Mouse (Mus musculus) erythroblast, embryonic 14.5 days (primary cell): Measurements from ENCODE around the gene Odf3l2. TPM values are rescaled to one million over a fixed set of nuclear protein-coding genes. Genes with fewer than 3 reads are reported as not detected.

Source experiments
- H3K27me3 ChIP-seq: 2 replicates; pipeline ENCODE4 v1.6.1; 2012; ENCODE audit warnings: inconsistent platforms; ENCODE audit not compliant: control insufficient read depth
- H3K36me3 ChIP-seq: 2 replicates; pipeline ENCODE4 v1.6.1; 2012; ENCODE audit warnings: mild to moderate bottlenecking, inconsistent platforms; ENCODE audit not compliant: control insufficient read depth
- H3K4me1 ChIP-seq: 2 replicates; pipeline ENCODE4 v1.6.1; 2012; ENCODE audit warnings: inconsistent platforms; ENCODE audit not compliant: control insufficient read depth
- H3K4me3 ChIP-seq: replicated peaks from 2 replicates; pipeline ENCODE3; 2012; ENCODE audit warnings: moderate library complexity, mild to moderate bottlenecking, inconsistent platforms
- H3K9me3 ChIP-seq: 2 replicates; pipeline ENCODE4 v1.6.1; 2012; ENCODE audit warnings: low read length, inconsistent platforms, mixed read lengths; ENCODE audit not compliant: control insufficient read depth
- GATA1 ChIP-seq: IDR thresholded peaks from 2 replicates; pipeline ENCODE4 v1.6.1; 2012; ENCODE audit warnings: low read length, inconsistent platforms, mixed read lengths
- TAL1 ChIP-seq: IDR thresholded peaks from 3 replicates; pipeline ENCODE4 v1.6.1; 2012; ENCODE audit warnings: low read length, inconsistent platforms, mixed read lengths
- polyA plus RNA-seq: library from polyadenylated mRNA; stranded (reverse); fragments of >175 nt; gene quantifications from 2 replicates; pipeline ENCODE4 v1.2.3, GENCODE M21; 2012

Gene Odf3l2
- polyA plus RNA-seq, 1 experiment = not detected

DNA sequence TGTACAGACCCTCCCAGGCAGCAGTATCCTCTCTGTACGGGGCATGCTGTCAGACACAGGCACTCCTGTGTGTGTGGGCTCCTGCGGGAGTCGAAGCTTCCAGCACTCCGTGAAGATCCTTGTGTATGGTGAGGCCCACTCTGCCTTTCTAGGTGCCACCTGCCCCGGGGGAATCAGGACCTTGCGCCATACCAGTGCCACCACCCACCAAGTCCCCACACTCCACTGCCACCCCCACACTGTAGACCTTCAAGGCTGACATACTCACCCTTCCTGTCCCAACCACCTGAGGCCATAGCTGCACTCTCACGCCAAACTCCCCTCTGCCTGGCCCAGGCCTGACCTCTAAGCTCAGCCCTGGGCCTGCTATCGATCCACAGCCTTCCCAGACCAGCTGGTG is 19.5 kb upstream of the Odf3l2 start:
- Histone ChIP-seq H3K9me3 (no peaks in the 10 kb centered on the region), H3K4me3 (no peak overlapping the region), H3K4me1 (peaks cover 28% of the 10 kb centered on the region), H3K36me3 (no peaks in the 10 kb centered on the region), H3K27me3 (peaks cover 6% of the 10 kb centered on the region)
- TF ChIP-seq TAL1 (no peak), GATA1 (no peak)

DNA sequence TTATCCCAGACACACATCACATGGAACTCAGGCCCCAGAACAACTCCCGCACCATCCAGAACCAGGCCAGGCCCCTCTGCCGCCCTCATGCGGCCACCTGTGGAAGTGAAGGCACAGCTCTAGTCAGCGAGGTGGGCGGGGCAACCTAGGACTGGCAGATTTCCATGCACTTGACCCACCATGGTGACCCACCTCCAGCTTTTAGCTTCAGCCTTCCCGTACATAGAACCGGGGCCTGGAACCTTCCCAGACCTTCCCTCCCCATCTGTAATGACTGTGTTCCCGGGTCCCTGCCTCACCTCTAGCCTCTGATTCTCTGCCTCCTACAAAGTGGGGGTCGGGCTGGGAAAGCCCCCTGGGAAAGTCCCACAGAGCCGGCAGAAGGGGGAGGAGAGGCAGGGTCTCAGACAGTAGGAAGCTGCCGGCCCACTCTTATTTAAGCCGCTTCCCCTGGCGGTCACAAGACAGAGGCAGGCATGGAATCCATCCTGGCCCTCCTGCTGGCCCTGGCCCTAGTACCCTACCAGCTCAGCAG is 18.7 kb upstream of the Odf3l2 start, which contains the start of gene Madcam1:
TSS of gene Madcam1 (plus strand) at position 429 of the 535 bp plus-strand sequence.
- Histone ChIP-seq H3K36me3 (no peaks in the 10 kb centered on the region), H3K27me3 (peaks cover 6% of the 10 kb centered on the region), H3K4me3 (no peak within 1 kb of the TSS), H3K4me1 (peaks cover 25% of the 10 kb centered on the region), H3K9me3 (no peaks in the 10 kb centered on the region)
- TF ChIP-seq GATA1 (no peak), TAL1 (no peak)

DNA sequence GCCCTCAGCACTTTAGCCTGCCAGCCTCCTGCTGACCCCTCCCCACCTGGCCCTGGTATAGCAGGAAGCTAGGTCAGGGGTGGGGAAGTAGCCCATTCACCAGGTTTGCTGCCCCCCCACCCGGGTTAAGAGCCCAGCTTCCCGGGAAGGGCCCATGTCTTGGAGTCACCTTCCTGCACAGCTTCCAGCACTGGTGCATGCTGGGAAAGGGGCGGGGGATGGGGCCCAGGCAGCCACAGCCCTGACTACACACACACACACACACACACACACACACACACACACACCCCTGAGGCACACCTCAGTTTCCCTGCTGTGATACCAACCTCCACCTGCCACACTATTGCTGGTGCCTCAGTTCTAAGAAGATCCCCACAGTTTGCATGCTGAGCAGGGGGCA is 16.3 kb upstream of the Odf3l2 start:
- Histone ChIP-seq H3K4me3 (no peak overlapping the region), H3K4me1 (peaks cover 13% of the 10 kb centered on the region), H3K9me3 (no peaks in the 10 kb centered on the region), H3K36me3 (no peaks in the 10 kb centered on the region), H3K27me3 (peaks cover 6% of the 10 kb centered on the region)
- TF ChIP-seq TAL1 = no peak
- no peak for TF ChIP-seq GATA1

DNA sequence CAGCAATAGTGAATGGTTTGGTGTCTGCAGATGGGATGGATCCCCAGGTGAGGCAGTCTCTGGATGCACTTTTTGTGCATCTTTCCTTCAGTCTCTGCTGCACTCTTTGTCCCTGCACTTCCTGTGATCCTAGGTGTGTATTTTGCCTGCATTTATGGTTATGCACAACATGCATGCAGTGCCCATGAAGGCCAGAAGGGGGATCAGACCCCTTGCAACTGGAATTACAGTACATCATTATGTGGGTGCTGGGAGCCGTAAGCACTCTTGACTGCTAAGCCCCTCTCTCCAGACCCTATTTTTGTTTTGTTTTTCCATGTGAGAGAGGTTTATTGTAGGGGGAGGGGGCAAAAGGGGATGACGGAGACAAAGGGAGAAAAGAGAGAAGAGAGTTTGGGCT is 14.8 kb upstream of the Odf3l2 start:
- no peaks in the 10 kb centered on the region for H3K27me3 ChIP-seq
- H3K36me3 ChIP-seq = no peaks in the 10 kb centered on the region
- H3K9me3 ChIP-seq = no peaks in the 10 kb centered on the region
- TF ChIP-seq TAL1 = no peak
- TF ChIP-seq GATA1 = no peak
- H3K4me1 ChIP-seq = peaks cover 11% of the 10 kb centered on the region
- H3K4me3 ChIP-seq = no peak overlapping the region

GRCm38 (mm10) chr10:79658829-79659228 is 13.3 kb upstream of the Odf3l2 start:
- TF ChIP-seq GATA1 (no peak), TAL1 (no peak)
- Histone ChIP-seq H3K36me3 (no peaks in the 10 kb centered on the region), H3K27me3 (peaks cover under 1% of the 10 kb centered on the region; the same call in 1 of the 2 replicates), H3K9me3 (no peaks in the 10 kb centered on the region), H3K4me1 (peaks cover 6% of the 10 kb centered on the region), H3K4me3 (no peak overlapping the region)

DNA sequence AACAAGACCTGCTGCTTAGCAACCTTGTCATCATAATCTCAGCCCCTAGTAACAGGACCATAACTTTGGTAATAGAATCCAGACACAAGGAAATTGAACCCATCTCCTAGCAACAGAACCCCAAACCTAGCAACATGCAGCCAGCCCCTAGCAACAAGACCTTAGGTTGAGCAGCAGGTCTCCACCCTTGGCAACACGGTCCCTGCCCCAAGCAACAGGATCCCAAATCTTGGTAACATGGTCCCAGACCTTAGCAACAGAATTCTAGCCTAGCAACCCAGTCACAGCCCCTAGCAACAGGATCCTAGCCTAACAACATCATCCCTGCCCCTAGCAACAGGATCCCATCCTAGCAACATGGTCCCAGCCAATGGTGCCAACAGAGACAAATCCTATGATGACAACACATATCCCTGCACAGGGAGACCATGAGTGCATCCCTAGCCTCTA is 9.4 kb upstream of the Odf3l2 start:
- Histone ChIP-seq H3K36me3 (no peaks in the 10 kb centered on the region), H3K4me1 (no peaks in the 10 kb centered on the region), H3K27me3 (peaks cover 5% of the 10 kb centered on the region), H3K4me3 (no peak overlapping the region), H3K9me3 (no peaks in the 10 kb centered on the region)
- TF ChIP-seq GATA1 = no peak
- TF ChIP-seq TAL1 = no peak

GRCm38 (mm10) chr10:79652789-79653188 is 7.3 kb upstream of the Odf3l2 start:
- TF ChIP-seq TAL1 = no peak
- no peak for TF ChIP-seq GATA1
- Histone ChIP-seq H3K27me3 (peaks cover 5% of the 10 kb centered on the region), H3K9me3 (no peaks in the 10 kb centered on the region), H3K4me3 (no peak overlapping the region), H3K36me3 (no peaks in the 10 kb centered on the region), H3K4me1 (no peaks in the 10 kb centered on the region)

DNA sequence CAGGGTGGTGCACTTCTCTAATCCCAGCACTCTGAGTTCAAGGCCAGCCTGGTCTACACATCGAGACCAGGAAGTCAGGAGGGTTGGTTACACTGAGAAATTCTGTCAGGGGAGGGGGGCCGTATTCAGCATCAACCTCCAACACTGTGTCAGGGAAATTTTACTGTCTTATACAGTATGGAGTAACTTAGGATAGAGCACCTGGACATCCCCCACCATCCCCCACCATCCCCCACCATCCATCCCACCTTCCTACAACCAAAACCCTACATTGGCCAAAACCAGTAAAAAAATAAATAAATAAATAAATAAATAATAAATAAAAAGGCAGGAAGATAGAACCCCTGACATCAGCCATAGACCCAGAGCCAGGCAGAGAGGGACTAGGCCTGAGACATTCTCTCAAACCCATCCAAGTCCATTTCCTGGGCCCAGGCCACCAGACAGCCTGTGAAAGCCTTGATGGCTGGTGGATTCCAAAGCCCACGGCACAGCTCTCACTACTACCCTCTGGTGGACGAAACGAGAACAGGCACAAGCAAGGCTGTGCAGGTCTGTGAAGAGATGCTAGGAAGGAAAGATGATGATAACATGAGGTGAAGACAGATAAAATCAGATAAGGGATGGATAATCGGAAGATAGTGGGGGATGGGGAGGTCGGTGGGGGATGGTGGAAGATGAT is 3.7 kb upstream of the Odf3l2 start:
- peaks cover 3% of the 10 kb centered on the region for H3K4me1 ChIP-seq
- no peaks in the 10 kb centered on the region for H3K36me3 ChIP-seq
- no peaks in the 10 kb centered on the region for H3K9me3 ChIP-seq
- TF ChIP-seq TAL1 (no peak), GATA1 (no peak)
- H3K27me3 ChIP-seq = peaks cover 5% of the 10 kb centered on the region
- H3K4me3 ChIP-seq = no peak overlapping the region

- Histone ChIP-seq H3K36me3 (no peaks in the 10 kb centered on the region), H3K4me1 (no peaks in the 10 kb centered on the region), H3K27me3 (peaks cover 43% of the 10 kb centered on the region), H3K9me3 (no peaks in the 10 kb centered on the region), H3K4me3 (no peak overlapping the region)
- TF ChIP-seq GATA1 (no peak), TAL1 (no peak)
Measured at GRCm38 (mm10) chr10:79638486-79639204, 6.9 kb downstream of the Odf3l2 start.
